Mouse (Mus musculus): ENCODE results near the gene Herpud1.

Herpud1 gene

GRCm38 (mm10) chr8:94408443-94409080 lies 22.3 kb downstream of the Herpud1 start:
- DNase-seq (ENCODE audit: low read depth, low spot score): no peak

GRCm38 (mm10) chr8:94409523-94409922 lies 23.3 kb downstream of the Herpud1 start:
- DNase-seq (ENCODE audit: low read depth, low spot score): no peak

- DNase-seq (ENCODE audit: low read depth, low spot score): no peak
These were observed 26.3 kb downstream of the Herpud1 start for GRCm38 (mm10) chr8:94412518-94412917.

GRCm38 (mm10) chr8:94413509-94413908 lies 27.3 kb downstream of the Herpud1 start:
- DNase-seq (ENCODE audit: low read depth, low spot score): no peak

GRCm38 (mm10) chr8:94415218-94415617 lies 29.0 kb downstream of the Herpud1 start:
- no peak for DNase-seq (ENCODE audit: low read depth, low spot score)

GRCm38 (mm10) chr8:94418017-94418416 lies 31.8 kb downstream of the Herpud1 start:
- DNase-seq (ENCODE audit: low read depth, low spot score): peak; percentile 45

- no peak for DNase-seq (ENCODE audit: low read depth, low spot score)
These were observed 36.0 kb downstream of the Herpud1 start for GRCm38 (mm10) chr8:94422270-94422669.

GRCm38 (mm10) chr8:94427953-94428352 lies 41.7 kb downstream of the Herpud1 start:
- DNase-seq (ENCODE audit: low read depth, low spot score): no peak

- no peak for DNase-seq (ENCODE audit: low read depth, low spot score)
These were observed 42.2 kb downstream of the Herpud1 start for GRCm38 (mm10) chr8:94428420-94428819.

GRCm38 (mm10) chr8:94429376-94429775 lies 43.1 kb downstream of the Herpud1 start:
- no peak for DNase-seq (ENCODE audit: low read depth, low spot score)

GRCm38 (mm10) chr8:94432212-94432611 lies 46.0 kb downstream of the Herpud1 start:
- no peak for DNase-seq (ENCODE audit: low read depth, low spot score)

GRCm38 (mm10) chr8:94433981-94434466 lies 47.8 kb downstream of the Herpud1 start, which contains the start of gene Nlrc5:
Nlrc5 (plus strand) TSS chr8:94434356.
- peak; percentile 60 for DNase-seq (ENCODE audit: low read depth, low spot score)

GRCm38 (mm10) chr8:94434958-94435357 lies 48.7 kb downstream of the Herpud1 start:
- DNase-seq (ENCODE audit: low read depth, low spot score): no peak

- DNase-seq (ENCODE audit: low read depth, low spot score): no peak
These were observed 49.3 kb downstream of the Herpud1 start for GRCm38 (mm10) chr8:94435397-94436111.

- no peak for DNase-seq (ENCODE audit: low read depth, low spot score)
These were observed 49.9 kb downstream of the Herpud1 start for GRCm38 (mm10) chr8:94436112-94436572.

- DNase-seq (ENCODE audit: low read depth, low spot score): no peak
These were observed 50.7 kb downstream of the Herpud1 start for GRCm38 (mm10) chr8:94436900-94437299.

GRCm38 (mm10) chr8:94438659-94439058 lies 52.4 kb downstream of the Herpud1 start:
- DNase-seq (ENCODE audit: low read depth, low spot score): no peak

GRCm38 (mm10) chr8:94439691-94440090 lies 53.5 kb downstream of the Herpud1 start:
- no peak for DNase-seq (ENCODE audit: low read depth, low spot score)

- DNase-seq (ENCODE audit: low read depth, low spot score): no peak
These were observed 54.2 kb downstream of the Herpud1 start for GRCm38 (mm10) chr8:94440389-94440788.

GRCm38 (mm10) chr8:94441686-94442085 lies 55.4 kb downstream of the Herpud1 start:
- no peak for DNase-seq (ENCODE audit: low read depth, low spot score)

GRCm38 (mm10) chr8:94443153-94443552 lies 56.9 kb downstream of the Herpud1 start:
- DNase-seq (ENCODE audit: low read depth, low spot score): no peak

- no peak for DNase-seq (ENCODE audit: low read depth, low spot score)
These were observed 58.2 kb downstream of the Herpud1 start for GRCm38 (mm10) chr8:94444480-94444879.

Data from ES-CJ7 (cell line).